Mouse (Mus musculus) CD4-positive, CD25-positive, alpha-beta regulatory T cell, adult 4 months (primary cell): Measurements from ENCODE around the gene Celf5. TPM values are rescaled to one million over a fixed set of nuclear protein-coding genes. Genes with fewer than 3 reads are reported as not detected.

Experiments used
- ATAC-seq: one replicate; pipeline ENCODE4 v1.8.0; 2017
- polyA plus RNA-seq, 2 experiments: library from polyadenylated mRNA; unstranded; fragments of 100-300 nt; shearing (Covaris generic); gene quantifications; one replicate each; pipeline ENCODE4 v1.2.1; 2017

The Celf5 gene
- polyA plus RNA-seq, 2 experiments from 2014 or later, result 0.53 to 1.1 TPM

DNA sequence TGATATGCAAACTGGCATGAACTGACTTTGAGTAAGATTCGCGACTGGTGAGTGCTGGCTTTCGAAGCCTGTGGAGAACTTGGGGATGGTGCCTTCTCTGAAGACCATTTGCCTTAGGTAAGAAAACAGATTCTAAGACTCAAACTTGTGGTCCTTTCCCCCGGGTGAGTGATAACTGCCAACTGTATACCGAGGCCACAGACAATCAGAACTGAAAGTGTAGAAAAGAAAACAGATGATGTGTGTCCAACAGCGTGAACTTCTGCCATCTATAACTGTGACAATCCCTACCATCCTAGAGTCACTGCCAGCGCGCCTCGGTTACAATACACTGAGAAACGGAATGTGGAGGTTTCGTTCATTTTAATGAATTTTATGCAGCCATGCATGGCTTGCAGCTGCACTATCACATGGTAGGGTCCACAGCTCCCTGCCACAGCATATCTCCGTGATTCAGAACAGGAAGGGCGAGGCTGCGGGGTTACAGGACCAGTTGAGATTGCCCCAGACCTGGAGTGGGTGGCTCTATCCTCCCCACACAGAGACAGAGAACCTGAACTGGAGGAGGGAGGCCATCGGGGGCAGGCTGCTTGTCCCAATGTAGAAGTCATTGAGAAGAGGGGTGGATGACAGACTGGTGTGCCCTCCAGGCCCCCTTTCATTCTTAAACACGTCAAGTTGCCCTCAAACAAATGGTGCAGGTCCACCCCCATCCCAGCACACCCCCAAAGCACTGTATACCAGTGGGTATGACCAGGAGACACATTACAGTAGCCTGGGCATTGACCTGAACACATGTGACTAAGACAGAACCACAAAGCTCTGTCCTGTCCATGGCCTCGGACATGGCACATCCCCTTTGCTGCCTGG is 15.1 kb upstream of the Celf5 start:
- no peak for ATAC-seq

DNA sequence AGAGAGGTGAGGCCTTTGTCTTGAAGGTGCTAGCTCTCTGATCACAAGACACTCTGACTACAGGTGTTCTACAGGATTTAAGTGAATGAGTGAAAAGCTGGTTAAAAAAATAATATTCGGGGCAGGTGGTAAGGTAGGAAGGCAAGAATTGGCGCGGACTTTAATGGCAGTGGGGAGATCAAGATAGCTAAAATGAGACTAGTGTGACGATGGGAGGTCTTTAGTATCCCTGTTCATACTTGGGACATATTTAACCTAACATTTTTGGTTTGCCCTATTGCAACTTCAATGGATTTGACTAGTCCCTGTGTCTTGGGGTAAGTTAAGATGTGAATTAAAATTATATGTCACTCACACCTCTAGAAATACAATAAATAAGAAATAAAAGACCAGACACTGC is 14.5 kb upstream of the Celf5 start:
- ATAC-seq, result no peak

DNA sequence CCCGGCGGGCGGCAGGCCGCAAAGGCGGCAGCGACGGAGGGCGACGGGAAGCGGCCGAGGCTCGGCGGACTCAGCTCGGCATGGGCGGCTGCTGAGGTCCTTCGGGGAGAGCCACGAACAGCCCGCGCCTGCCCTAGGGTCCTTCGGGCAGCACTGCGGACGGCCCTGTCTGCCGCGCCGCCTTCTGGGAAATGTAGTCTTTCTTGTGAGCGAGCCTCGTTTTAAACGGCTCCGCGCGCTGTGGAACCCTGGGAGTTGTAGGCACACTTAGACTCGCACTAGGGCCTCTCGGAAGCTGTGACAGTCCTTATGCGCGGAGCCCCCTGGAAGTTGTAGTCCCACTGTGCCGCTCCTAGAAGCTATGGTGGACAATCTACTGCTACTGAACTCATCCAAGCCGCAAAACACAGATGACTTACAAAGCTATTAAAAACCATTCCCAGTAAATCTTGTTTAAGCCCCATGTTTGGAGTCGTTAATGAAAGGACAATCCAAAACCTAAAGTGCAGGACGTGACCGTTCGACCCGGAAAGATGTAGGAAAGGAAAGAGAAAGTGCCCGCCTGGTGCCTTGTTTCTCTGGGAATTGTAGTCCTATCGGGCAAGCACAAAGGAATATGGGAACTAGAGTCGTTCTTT is 13.9 kb upstream of the Celf5 start, which contains the start of gene Ncln:
Gene Ncln, minus strand, starts transcription at position 129 of the 638 bp plus-strand sequence.
- ATAC-seq, result peak; percentile 90

DNA sequence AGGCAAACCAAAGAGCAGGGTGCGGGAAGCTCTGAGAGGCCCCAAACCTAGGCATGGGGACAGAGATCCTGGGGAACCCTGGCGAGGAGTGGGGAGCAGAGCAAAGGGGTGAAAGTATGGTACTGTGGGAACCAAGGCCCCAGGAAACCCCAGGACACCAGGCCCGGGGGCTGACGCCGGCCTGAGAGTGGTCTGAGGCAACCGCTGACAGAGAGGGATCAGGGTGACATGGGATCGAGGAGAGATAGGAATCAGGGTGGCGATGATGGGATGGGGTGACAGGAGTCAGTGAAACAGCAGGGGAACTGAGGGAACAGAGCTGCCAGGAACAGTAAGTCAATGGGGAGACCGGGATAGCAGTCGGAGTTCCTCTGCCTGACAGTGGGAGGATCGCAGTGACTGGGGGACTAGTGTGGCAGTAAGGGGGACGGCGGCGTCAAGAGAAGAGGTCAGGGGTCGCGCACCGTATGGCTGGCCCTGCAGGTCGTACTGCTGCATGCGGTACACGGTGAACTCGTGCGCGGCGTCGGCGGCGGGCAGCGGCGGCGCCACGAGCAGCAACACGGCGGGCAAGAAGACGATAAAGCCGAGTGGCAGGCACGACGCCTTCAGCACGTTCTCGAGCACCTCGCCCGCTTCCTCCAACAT is 13.2 kb upstream of the Celf5 start:
- no peak for ATAC-seq

DNA sequence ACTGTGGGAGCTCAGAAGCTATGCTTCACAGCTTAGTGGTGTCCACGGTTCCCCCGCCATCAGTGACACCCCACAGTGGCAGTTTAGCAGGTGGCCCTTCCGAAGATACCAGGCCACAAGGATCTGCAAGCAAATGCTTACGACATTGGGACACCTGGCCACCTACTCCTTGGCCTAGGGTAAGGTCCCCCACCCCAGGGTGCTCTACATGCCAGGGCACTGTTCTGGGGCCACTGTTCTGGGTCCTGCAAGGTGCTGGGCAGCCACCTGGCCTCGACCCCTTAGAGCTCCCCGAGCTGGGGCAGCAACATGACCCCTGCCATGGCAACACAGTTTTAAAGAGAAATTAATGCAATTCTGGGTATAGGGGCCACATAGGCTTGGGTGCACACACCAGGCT is 12.6 kb upstream of the Celf5 start:
- no peak for ATAC-seq

DNA sequence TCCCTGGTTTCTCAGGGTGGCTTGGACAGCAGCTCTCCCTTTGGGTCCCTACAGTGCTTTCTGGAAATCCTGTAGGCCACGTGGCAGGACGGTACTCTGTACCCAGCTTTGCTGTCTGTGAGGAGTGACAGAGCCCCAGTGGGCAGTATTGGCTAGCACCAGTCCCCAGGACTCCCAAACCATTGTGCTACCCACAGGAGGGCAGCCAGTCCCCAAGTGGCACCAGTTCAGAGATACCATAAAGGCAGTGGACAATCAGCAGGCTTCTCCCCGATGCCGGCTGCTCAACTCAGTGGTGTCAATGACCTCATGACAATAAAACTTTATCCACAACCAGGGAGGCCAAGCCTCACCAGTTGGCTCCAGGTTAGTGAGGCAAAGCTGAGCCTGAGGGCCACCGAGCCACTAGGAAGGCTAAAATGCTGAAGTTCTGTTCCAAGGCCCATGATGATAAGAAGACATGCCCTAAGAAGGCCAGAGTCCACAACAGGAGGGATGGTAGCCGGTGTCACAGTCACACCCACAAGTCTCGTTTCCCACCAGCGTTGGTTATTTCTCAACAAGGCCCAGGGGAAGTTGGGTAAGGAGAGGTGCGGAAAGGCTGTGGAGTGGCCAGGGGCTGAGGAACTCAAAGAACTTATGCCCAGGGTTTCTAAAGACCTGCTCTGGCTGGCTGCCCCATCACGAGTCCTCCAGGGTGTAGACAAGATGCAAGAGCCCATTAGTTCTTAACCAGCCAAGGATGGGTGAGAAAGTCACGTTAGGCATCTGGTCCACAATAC is 11.9 kb upstream of the Celf5 start:
- ATAC-seq, result no peak

DNA sequence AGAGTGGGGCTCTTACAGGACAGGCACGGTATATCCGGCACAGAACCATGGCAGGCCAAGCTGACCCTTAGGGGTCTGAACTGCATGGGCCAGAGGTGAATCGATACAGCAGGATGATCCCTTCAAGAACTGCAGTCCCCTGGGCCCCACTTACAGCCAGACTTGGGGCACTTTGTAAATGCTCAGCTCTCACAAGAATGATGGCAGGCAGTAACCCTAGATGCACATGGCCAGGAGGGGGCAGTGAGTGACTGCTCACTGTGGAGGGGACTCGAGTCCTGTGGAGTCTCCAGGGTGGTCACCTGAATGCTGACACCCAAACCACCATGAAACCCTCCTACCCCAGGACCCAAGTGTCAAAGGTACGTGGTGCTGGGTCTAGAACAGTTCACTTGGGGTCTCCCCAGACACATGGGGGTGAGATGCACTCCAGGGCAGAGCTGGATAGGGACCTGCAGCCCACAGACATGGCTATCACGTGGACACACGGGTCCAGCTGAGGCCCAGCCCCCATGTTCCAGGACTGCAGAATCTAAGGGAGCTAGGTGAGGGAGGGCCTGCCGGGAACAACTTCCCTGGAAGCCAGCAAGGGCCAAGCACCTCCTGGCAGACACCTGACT is 11.2 kb upstream of the Celf5 start:
- ATAC-seq, result no peak

DNA sequence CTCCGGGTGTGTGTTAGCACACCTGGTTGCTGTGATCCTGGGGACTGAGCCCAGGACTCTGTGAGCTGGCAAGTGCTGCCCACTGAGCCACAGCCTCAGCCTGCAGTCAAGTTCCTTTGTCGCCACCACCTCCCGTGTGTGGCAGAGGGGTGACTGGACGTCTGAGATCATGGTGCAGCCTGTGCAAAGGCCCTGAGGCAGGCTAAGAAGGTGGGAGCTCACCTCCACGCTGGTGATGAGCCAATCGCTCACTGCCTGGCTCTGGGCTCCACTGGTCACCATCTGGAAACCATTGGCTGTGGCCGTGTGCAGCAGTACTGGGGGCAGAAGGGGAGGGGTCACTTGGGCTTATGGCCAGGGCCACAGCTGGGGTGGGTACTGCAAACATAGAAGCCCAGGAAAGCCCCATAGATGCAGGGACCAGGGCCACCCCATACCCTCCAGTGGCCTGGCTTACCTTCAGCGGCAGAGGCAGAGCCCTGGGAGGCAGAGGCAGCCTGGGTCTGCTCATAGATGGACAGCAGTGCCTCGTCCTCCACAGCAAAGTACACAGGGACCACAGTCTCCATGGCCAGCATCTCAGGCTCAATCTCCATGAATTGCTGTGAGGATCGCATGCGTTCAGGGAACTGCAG is 10.2 kb upstream of the Celf5 start:
- no peak for ATAC-seq

DNA sequence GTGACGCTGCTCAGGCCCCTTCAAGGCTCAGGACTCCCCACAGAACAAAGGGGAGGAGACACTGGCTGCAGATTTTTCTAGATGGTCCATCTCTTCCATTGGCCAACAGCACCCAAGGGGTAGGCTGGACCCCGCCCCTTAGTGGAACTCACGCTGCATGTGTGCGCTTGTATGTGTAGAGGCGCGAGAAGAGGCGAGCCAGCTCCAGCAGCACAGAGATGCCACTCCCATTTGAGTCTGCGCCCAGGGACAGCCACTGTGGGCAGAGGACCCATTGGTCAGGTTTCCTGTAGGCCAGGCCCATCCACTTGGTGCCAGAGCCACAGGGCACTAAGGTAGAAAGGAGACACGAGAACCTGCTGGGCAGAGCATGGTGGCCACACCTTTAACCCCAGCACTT is 8.5 kb upstream of the Celf5 start:
- no peak for ATAC-seq

DNA sequence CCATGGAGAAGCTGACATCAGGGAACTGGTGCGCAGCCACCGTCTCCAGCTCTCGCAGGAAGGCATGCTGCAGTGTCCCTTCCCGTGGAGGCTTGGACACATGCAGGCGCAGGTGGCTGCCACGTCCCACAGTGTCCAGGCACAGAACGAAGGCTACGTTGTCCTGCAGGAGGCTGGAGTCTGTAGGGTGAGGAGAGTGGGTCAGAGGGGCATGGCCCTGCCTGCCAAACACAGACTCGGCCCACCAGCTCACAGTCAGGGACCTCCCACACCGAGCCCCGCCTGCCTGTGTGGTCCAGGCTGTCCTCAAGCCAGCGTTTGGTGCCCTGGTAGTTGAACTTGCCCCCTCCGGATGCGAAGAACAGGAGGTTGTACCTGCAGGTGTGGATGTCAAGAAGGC is 7.4 kb upstream of the Celf5 start:
- ATAC-seq, result no peak

DNA sequence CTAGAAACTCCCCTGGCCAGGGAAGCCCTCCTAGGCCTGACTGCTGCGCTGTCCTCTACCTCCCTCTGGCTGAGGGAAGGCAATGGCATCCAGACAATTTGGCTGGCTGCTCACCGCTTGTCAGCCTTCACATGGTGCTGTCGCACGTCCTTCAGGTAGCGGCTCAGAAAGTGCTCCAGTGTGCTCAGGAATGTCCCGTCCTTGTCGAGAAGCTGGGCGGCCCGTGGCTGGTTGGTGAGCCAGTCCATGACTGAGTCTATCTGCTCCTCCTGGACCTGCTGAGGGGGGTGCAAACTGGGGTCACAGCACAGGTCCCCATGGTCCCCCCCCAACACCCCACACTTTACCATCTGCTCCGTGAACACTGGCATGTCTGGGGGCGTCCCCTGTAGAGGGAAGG is 5.6 kb upstream of the Celf5 start:
- no peak for ATAC-seq

DNA sequence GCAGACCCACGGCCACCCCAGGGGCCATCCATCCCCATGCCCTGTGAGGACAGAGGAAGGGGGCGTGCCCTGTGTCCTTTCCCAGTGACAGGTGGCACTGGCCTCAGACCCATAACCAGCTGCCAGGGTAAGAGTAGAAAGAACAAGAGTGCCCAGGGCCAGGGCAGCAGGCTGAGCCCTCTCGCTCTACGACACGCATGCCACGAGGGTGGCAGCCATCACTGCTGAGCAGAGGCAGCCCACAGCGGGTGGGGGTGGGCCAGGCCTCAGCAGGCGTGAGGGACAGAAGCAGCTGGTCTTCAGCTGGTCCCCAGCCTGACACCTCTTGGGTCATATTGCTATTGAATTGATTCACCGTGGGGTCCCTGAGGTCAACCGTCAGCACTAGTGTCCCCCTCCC is 4.0 kb upstream of the Celf5 start:
- ATAC-seq, result no peak

DNA sequence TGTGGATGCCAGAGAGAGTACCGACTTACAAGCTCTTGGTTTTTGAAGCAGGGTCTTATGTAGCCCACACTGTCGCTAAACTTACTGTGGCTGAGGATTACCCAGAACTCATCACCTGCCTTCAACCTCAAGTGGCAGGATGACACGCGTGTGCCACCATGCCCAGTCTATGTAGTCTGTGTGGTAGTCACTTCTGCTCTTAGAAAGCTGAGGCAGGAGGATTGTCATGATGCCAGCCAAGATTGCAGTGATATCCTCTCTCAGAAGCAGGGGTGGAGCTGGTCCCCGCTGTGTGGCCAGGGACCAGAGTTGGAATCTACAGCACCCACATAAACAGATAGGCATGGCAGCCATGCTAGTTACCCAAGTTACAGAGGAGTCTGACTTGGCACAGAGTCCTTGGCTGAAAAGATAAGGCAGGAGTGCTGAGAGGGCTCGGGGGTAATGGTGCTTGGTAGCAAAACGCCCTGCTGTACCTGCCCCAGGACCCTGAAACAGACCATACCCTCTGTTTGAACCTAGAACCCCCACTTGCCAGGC is 3.0 kb upstream of the Celf5 start:
- no peak for ATAC-seq

DNA sequence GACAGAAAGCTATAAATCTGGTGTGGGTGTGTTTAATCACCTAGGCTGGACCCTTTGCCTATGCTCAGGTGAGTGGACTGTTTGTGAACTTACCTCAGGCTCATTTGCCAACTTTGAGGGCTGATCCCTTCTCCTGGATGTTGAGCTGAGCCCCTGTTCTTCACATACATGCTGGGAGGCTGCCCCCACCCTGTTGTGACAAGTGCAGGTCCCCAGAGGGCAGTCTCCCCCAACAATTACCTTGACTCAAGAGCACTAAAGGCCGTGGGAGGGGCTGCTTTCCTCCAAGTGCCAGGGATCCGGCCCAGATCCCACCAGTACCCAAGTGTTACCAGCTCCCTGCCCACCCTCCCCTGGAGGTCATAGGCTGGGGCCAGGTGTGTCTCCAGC is 2.5 kb upstream of the Celf5 start:
- ATAC-seq, result peak; percentile 37

DNA sequence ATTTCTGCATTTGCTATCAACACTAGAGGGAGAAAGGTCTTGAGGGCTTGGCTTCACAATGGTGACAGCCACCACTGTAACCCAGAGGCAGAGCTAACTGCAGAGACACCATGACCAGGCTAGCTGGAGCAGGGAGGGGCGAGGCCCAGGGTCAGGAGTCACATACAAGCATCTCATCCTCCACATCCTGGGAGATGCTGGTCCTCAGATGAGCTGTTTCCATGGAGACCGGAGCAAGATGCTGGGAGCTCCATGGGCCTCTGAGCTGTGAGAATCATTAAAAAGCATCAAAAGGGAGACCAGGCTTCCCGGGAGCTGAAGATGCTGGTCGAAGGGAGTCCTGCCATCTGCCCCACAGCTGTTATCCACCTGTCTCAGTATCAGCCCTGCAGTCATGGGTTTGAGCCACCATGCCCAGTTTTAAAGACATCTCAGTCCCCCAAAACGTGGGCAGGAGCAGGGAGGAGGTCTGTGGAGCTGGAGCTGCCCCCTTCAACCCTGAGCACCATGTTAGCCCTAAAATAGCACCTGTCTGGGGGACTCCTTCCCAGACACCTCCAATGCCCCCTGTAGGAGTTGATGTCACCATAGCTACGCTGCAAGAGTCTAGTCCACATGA is 2.0 kb upstream of the Celf5 start:
- no peak for ATAC-seq

DNA sequence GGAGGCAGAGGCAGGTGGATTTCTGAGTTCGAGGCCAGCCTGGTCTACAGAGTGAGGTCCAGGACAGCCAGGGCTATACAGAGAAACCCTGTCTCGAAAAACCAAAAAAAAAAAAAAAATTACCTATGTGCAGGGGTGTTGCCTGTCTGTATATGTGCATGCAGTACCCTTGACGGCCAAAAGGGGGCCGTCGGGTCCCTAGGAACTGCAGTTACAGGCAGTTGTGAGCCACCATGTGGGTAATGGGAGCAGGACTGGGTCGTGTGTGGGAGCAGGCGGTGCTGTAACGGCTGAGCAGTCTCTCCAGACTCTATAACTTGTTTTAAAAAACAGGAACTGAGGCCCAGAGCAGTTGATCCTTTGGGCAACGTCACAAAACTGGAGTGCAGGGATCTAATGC is 1.5 kb upstream of the Celf5 start:
- ATAC-seq, result peak; percentile 25

DNA sequence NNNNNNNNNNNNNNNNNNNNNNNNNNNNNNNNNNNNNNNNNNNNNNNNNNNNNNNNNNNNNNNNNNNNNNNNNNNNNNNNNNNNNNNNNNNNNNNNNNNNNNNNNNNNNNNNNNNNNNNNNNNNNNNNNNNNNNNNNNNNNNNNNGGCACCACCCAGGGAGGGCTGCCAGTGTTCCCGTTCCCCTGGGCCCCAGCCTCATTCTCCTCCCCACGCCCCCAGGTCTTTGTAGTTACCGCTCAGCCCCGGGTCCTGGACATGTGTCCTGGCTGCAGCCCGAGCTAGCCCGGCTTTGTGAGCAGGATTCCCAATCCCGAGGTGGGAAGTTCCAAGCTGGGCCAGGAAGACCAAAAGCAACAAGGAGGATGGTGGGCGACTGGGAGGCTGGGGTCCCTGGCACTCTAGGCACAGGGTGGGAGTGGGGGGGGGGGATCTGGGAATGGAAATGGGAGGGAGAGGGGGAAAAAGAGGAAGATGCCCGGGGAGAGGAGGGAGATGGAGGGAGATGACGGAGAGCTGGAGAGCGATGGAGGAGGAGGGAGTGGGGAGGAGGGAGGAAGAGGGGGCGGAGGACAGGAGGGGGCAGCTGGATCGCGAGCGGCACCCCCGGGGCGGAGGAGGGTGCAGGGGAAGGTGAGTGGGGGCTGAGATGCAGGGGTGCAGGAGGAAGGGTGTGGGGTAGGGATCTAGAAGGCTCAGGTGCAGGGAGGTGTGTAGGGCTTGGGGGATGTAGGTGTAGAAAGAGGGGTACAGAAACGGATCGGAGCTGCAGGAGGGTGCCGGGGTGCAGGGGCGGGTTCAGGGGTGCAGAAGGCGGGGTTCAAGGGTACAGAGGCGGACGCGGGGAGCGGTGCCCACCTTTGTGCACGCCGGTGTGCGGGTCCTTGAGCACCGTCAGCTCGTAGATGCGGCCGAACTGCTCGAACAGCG is 640 bp downstream of the Celf5 start:
- peak; percentile 30 for ATAC-seq

DNA sequence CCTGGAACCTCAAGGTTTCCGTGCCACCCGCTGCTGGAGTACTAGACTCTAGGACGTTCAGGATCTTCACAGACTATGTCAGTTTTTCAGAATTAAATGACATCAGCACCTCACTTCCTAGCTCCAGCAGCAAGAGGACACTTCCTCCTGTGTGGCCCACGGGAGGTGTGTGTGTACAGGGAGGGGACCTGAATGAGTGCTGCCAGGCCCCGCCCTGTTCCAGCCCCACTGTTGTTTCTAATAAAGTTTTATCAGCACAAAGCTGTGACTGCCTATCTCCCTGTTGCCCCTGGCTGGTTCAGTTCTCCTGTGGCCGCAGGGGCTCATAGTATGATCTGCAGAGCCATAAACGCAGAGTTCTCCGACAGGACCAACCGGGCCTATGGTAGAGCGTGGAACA is 8.0 kb downstream of the Celf5 start:
- ATAC-seq, result no peak

DNA sequence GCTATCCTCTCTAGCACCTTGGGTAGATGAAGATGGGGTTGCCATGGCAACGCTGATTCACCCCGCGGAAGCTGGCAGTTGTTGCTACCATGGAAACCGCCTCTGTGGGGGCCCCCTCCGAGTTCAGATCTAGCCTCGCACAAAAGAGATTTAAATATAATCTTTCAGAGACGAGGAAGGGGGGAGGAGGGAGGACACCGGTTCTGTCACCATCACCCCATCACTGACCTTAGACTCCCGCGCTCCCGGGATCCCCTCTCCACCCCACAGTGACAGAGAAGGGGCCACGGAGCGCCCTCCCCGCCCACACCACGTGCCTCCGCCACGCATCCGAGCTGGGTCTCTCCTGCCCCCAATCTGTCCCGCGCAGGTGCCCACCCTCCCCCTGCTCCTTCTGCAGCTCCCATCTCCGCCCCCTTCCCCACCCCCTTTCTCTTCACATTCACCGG is 9.5 kb downstream of the Celf5 start:
- ATAC-seq, result peak; percentile 49
